ENCODE assay signal across 24 mouse cellular contexts in the genomic region with DNA sequence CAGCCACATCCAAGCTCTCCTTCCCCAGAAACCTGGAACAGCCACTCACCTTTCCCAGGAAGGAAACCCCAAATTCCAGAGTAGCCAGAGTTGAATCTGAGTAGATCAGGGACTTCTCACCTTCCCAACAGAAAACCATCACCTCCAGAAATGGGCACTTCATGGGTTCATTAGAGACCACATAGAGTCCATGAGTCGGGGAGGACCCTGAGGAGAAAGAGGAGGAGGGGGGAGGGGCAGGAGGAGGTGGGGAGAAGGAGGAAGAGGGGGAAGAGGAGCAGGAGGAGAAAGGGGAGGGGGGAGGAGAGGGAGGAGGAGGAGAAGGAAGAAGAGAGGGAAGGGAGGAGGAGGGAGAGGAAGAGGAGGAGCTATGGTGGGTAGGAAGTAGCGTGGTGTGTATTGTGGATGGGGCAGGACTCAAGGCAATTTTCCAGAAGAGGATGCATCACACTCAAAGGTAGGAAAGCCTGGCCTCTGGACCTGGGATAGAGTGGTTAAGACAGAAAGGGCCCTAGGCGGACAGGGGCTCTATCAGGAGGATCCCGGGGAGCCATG. TPM values are rescaled to one million over a fixed set of nuclear protein-coding genes. Genes with fewer than 3 reads are reported as not detected.
"Had no signal": no experiment of that assay in that cellular context is flagged by ENCODE, and none has a peak within 500 bp of the region (broad histone marks: within the 10 kb centered on the region; RNA-seq: fewer than 3 reads in every experiment).

No protein-coding gene starts in this region.

- H3K4me3 ChIP-seq: megakaryocyte, embryonic 14.5 days; midbrain, embryonic 13.5 days; midbrain, embryonic 15.5 days; neural tube, embryonic 12.5 days had no signal

- H3K36me3 ChIP-seq: midbrain, embryonic 13.5 days; midbrain, embryonic 15.5 days; neural tube, embryonic 12.5 days had no signal

- H3K9ac ChIP-seq: lung, embryonic 14.5 days; midbrain, embryonic 13.5 days; midbrain, embryonic 15.5 days; neural tube, embryonic 12.5 days had no signal

- H3K4me1 ChIP-seq: midbrain, embryonic 13.5 days; midbrain, embryonic 15.5 days; neural tube, embryonic 12.5 days had no signal

- DNase-seq: lung, adult 18-20 months; lung, embryonic 14.5 days; lung, postnatal 10 days; lung, postnatal 36 days; retina, postnatal 1 day; right cerebral cortex, adult 18-20 months; right cerebral cortex, postnatal 25 days; right cerebral cortex, postnatal 4 days; spleen, adult 18-20 months; thymus, adult 18-20 months; thymus, postnatal 14 days; thymus, postnatal 36 days had no signal

- H3K27ac ChIP-seq: macrophage; midbrain, embryonic 13.5 days; midbrain, embryonic 15.5 days; neural tube, embryonic 12.5 days had no signal

- H3K9me3 ChIP-seq: megakaryocyte, embryonic 14.5 days; midbrain, embryonic 13.5 days; midbrain, embryonic 15.5 days; neural tube, embryonic 12.5 days had no signal

- H3K4me2 ChIP-seq: lung, embryonic 14.5 days; midbrain, embryonic 11.5 days; midbrain, embryonic 13.5 days; midbrain, embryonic 15.5 days; neural tube, embryonic 12.5 days had no signal

- ATAC-seq: midbrain, embryonic 13.5 days; midbrain, embryonic 15.5 days had no signal

- H3K27me3 ChIP-seq: midbrain, embryonic 13.5 days; midbrain, embryonic 15.5 days; neural tube, embryonic 12.5 days had no signal

RNA-seq across cellular contexts. Expression of a gene that starts 3.7 kb away (rescaled TPM):
- total RNA-seq: monocyte, adult 5-6 weeks had no signal
- polyA plus RNA-seq: lung, embryonic 14.5 days; lung, embryonic 16.5 days; macrophage; stomach, embryonic 14.5 days had no signal

RNA-seq across cellular contexts. Expression of a gene that starts 25.3 kb away (rescaled TPM):
- total RNA-seq: megakaryocyte progenitor cell, adult 5-6 weeks; neutrophil, adult 5-6 weeks had no signal
- polyA plus RNA-seq: macrophage; neural tube, embryonic 14.5 days had no signal

RNA-seq across cellular contexts. Expression of a gene that starts 40.7 kb away (rescaled TPM):
- total RNA-seq: neutrophil, adult 5-6 weeks had no signal
- polyA plus RNA-seq: macrophage had no signal
